Mouse (Mus musculus): ENCODE measurements around the gene Erp27. TPM values are rescaled to one million over a fixed set of nuclear protein-coding genes. Genes with fewer than 3 reads are reported as not detected.

The Erp27 gene
- polyA plus RNA-seq, 1 experiment from 2014 or later: 0.74 TPM

- ATAC-seq: no peak
- DNase-seq (ENCODE audit: low spot score): no peak
- no peaks in the 10 kb centered on the region for H3K36me3 ChIP-seq (ENCODE audit: insufficient read depth, low read length)
- no peak overlapping the region for H3K9ac ChIP-seq (replicated peaks; ENCODE audit: low read depth)
- H3K27me3 ChIP-seq (replicated peaks; ENCODE audit: insufficient read depth, low read length): no peaks in the 10 kb centered on the region
- H3K27ac ChIP-seq (ENCODE audit: low read length): no peak overlapping the region
- no peak overlapping the region for H3K4me2 ChIP-seq (replicated peaks; ENCODE audit: low read depth, low read length)
- TF ChIP-seq EP300 (IDR thresholded peaks at IDR 0.05): no peak
- TF ChIP-seq CTCF (IDR thresholded peaks at IDR 0.05): no peak
- peaks cover 8% of the 10 kb centered on the region; the same call in 1 of the 2 replicates for H3K4me1 ChIP-seq (ENCODE audit: insufficient read depth, low read depth, low read length)
- H3K9me3 ChIP-seq (ENCODE audit: low read length): no peaks in the 10 kb centered on the region
- WGBS: 74% methylated on average over 9 of the region's 9 CpGs
- H3K4me3 ChIP-seq (ENCODE audit: low read depth, low read length): no peak overlapping the region
Measured at GRCm38 (mm10) chr6:136936361-136936760, 14.4 kb upstream of the Erp27 start.

DNA sequence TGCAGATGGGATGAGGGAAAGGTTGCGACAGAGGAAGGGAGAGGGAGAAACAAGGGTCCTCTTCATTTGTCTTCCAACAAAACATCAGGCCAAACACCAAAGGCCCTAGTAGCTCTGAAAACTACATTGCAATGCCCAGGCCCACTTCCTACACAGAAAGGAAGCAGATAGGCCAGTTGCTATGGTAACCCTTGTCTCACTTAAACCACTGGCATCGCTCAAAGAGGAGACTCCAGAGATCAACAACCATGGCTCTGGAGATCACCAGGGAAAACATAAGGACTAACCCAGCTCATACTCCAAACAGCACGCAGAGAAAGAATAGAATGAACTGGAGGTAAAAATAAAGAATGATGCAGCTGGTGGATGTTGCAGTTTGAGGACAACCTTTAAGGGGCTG is 13.3 kb upstream of the Erp27 start:
- no peak overlapping the region for H3K27ac ChIP-seq (ENCODE audit: low read length)
- no peak overlapping the region for H3K4me2 ChIP-seq (replicated peaks; ENCODE audit: low read depth, low read length)
- no peak overlapping the region for H3K9ac ChIP-seq (replicated peaks; ENCODE audit: low read depth)
- TF ChIP-seq EP300 (IDR thresholded peaks at IDR 0.05) (no peak), CTCF (IDR thresholded peaks at IDR 0.05) (no peak)
- ATAC-seq (no peak), DNase-seq (ENCODE audit: low spot score) (no peak)
- H3K9me3 ChIP-seq (ENCODE audit: low read length): no peaks in the 10 kb centered on the region
- H3K27me3 ChIP-seq (replicated peaks; ENCODE audit: insufficient read depth, low read length): no peaks in the 10 kb centered on the region
- 0 out of 2 replicates have a peak, but pooled peaks cover 5% of the 10 kb centered on the region for H3K4me1 ChIP-seq (ENCODE audit: insufficient read depth, low read depth, low read length)
- no peak overlapping the region for H3K4me3 ChIP-seq (ENCODE audit: low read depth, low read length)
- WGBS: 76% methylated on average over 3 of the region's 3 CpGs
- no peaks in the 10 kb centered on the region for H3K36me3 ChIP-seq (ENCODE audit: insufficient read depth, low read length)

GRCm38 (mm10) chr6:136934068-136934467 is 12.1 kb upstream of the Erp27 start:
- Histone ChIP-seq H3K4me1 (ENCODE audit: insufficient read depth, low read depth, low read length) (0 out of 2 replicates have a peak, but pooled peaks cover 5% of the 10 kb centered on the region), H3K9ac (replicated peaks; ENCODE audit: low read depth) (no peak overlapping the region), H3K27ac (ENCODE audit: low read length) (no peak overlapping the region), H3K4me2 (replicated peaks; ENCODE audit: low read depth, low read length) (no peak overlapping the region), H3K9me3 (ENCODE audit: low read length) (no peaks in the 10 kb centered on the region), H3K27me3 (replicated peaks; ENCODE audit: insufficient read depth, low read length) (no peaks in the 10 kb centered on the region), H3K4me3 (ENCODE audit: low read depth, low read length) (no peak overlapping the region), H3K36me3 (ENCODE audit: insufficient read depth, low read length) (no peaks in the 10 kb centered on the region)
- DNase-seq (ENCODE audit: low spot score): no peak
- no peak for TF ChIP-seq EP300 (IDR thresholded peaks at IDR 0.05)
- TF ChIP-seq CTCF (IDR thresholded peaks at IDR 0.05): no peak
- no peak for ATAC-seq
- 84% methylated on average over 7 of the region's 7 CpGs for WGBS

- DNase-seq (ENCODE audit: low spot score): no peak
- 82% methylated on average over 13 of the region's 13 CpGs for WGBS
- TF ChIP-seq CTCF (IDR thresholded peaks at IDR 0.05) (no peak), EP300 (IDR thresholded peaks at IDR 0.05) (no peak)
- no peak overlapping the region for H3K4me2 ChIP-seq (replicated peaks; ENCODE audit: low read depth, low read length)
- H3K4me3 ChIP-seq (ENCODE audit: low read depth, low read length): no peak overlapping the region
- H3K27ac ChIP-seq (ENCODE audit: low read length): no peak overlapping the region
- H3K9ac ChIP-seq (replicated peaks; ENCODE audit: low read depth): no peak overlapping the region
- no peaks in the 10 kb centered on the region for H3K27me3 ChIP-seq (replicated peaks; ENCODE audit: insufficient read depth, low read length)
- H3K4me1 ChIP-seq (ENCODE audit: insufficient read depth, low read depth, low read length): 0 out of 2 replicates have a peak, but pooled peaks cover 5% of the 10 kb centered on the region
- no peaks in the 10 kb centered on the region for H3K36me3 ChIP-seq (ENCODE audit: insufficient read depth, low read length)
- ATAC-seq: no peak
- H3K9me3 ChIP-seq (ENCODE audit: low read length): no peaks in the 10 kb centered on the region
Measured at GRCm38 (mm10) chr6:136931246-136931645, 9.3 kb upstream of the Erp27 start.

DNA sequence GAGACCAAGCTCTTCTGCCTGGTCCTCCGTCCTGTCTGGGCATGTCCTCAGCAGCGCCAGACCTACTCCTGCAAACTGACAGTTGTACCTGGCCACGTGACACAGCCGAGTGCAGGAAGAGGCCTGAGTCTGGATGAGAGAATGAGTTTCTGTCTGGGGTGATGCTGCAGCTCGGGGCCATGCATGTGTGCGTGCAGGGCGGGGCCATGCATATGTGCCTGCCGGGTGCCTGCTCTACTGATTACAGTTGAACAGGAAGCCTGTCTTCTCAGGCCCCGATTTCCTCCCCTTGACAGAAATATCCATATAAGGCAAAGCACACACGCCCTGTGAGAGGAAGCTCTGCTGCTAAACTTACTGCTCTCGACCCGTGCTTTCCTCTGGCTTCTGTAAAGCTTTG is 8.7 kb upstream of the Erp27 start:
- 11% methylated on average over 12 of the region's 12 CpGs for WGBS
- H3K27ac ChIP-seq (ENCODE audit: low read length): no peak overlapping the region
- peak; percentile 52; the same call in 1 of the 2 replicates for TF ChIP-seq EP300 (IDR thresholded peaks at IDR 0.05)
- no peak for TF ChIP-seq CTCF (IDR thresholded peaks at IDR 0.05)

GRCm38 (mm10) chr6:136927626-136928025 is 5.6 kb upstream of the Erp27 start:
- Histone ChIP-seq H3K27me3 (replicated peaks; ENCODE audit: insufficient read depth, low read length) (no peaks in the 10 kb centered on the region), H3K4me3 (ENCODE audit: low read depth, low read length) (no peak overlapping the region), H3K36me3 (ENCODE audit: insufficient read depth, low read length) (no peaks in the 10 kb centered on the region), H3K9me3 (ENCODE audit: low read length) (no peaks in the 10 kb centered on the region), H3K4me1 (ENCODE audit: insufficient read depth, low read depth, low read length) (0 out of 2 replicates have a peak, but pooled peaks cover 5% of the 10 kb centered on the region), H3K27ac (ENCODE audit: low read length) (no peak overlapping the region), H3K9ac (replicated peaks; ENCODE audit: low read depth) (no peak overlapping the region), H3K4me2 (replicated peaks; ENCODE audit: low read depth, low read length) (no peak overlapping the region)
- WGBS: 93% methylated on average over 1 of the region's 1 CpGs
- no peak for TF ChIP-seq EP300 (IDR thresholded peaks at IDR 0.05)
- TF ChIP-seq CTCF (IDR thresholded peaks at IDR 0.05): no peak
- DNase-seq (ENCODE audit: low spot score) (no peak), ATAC-seq (no peak)

More for the DNA sequence above, 8.7 kb upstream of the Erp27 start:
- Histone ChIP-seq H3K36me3 (ENCODE audit: insufficient read depth, low read length) (no peaks in the 10 kb centered on the region), H3K27me3 (replicated peaks; ENCODE audit: insufficient read depth, low read length) (no peaks in the 10 kb centered on the region), H3K4me2 (replicated peaks; ENCODE audit: low read depth, low read length) (peak overlapping the region; percentile 31), H3K4me3 (ENCODE audit: low read depth, low read length) (no peak overlapping the region), H3K9me3 (ENCODE audit: low read length) (no peaks in the 10 kb centered on the region), H3K4me1 (ENCODE audit: insufficient read depth, low read depth, low read length) (0 out of 2 replicates have a peak, but pooled peaks cover 5% of the 10 kb centered on the region), H3K9ac (replicated peaks; ENCODE audit: low read depth) (no peak overlapping the region)
- DNase-seq (ENCODE audit: low spot score) (peak; percentile 89), ATAC-seq (peak; percentile 95)

DNA sequence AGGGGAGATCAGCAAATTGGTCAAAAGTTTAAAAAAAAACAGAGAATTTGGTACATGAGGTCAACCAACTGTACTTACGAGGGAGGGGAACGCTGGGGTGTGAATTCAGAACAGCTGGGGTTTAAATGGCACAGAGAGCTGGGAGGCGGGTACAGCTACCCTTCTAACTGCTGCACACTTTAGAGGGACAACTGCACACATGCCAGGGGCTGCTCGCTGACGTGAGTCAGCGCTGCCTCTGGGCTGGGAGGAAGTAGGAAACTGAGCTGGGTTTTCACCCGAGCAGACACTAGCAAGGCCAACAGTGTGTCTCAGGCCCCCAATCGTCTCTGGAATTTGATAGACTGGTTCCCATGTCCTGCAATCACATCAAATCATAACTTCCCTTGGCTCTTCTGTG is 3.1 kb upstream of the Erp27 start:
- Histone ChIP-seq H3K4me1 (ENCODE audit: insufficient read depth, low read depth, low read length) (no peaks in the 10 kb centered on the region), H3K4me2 (replicated peaks; ENCODE audit: low read depth, low read length) (no peak overlapping the region), H3K4me3 (ENCODE audit: low read depth, low read length) (no peak overlapping the region), H3K9me3 (ENCODE audit: low read length) (no peaks in the 10 kb centered on the region), H3K9ac (replicated peaks; ENCODE audit: low read depth) (no peak overlapping the region), H3K27ac (ENCODE audit: low read length) (no peak overlapping the region), H3K36me3 (ENCODE audit: insufficient read depth, low read length) (no peaks in the 10 kb centered on the region), H3K27me3 (replicated peaks; ENCODE audit: insufficient read depth, low read length) (no peaks in the 10 kb centered on the region)
- DNase-seq (ENCODE audit: low spot score): no peak
- TF ChIP-seq CTCF (IDR thresholded peaks at IDR 0.05) (no peak), EP300 (IDR thresholded peaks at IDR 0.05) (no peak)
- peak; percentile 28; the same call in 1 of the 2 replicates for ATAC-seq
- WGBS: 58% methylated on average over 8 of the region's 8 CpGs
